Mouse (Mus musculus): Measurements from ENCODE around the gene Lrrfip2.

The Lrrfip2 gene

DNA sequence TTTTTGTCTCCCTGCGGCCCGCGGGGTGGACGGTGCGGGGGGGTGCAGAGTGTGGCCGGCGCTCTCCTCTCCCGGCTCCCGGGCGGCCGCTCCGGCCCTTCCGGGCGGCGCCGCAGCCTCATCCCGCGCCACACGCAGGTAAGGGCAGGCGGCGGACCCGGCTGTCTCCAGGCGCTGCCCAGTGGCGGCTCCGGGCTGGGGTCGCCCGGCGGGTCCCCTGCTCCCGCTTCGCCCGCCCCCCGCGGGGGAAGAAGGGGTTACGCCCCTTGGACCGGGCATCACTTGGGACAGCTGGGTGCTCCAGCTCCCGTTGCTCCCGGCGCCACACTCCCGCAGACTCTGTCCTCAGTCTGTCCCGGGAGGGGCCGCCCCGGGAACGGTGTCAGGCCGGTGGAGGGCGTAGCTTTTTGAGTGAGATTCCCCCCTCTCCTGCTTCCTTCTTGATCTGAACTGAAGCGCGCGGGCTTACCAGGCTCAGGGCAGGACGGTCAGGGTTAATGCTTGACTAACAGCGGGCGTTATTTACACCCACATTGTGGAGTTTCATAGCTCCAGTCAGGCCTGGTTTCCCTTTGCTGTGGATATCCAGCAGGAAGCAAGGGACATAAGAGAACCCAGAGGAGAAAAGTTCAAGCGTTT, 979 bp downstream of the Lrrfip2 start:
- no peak for DNase-seq (ENCODE audit: low spot score)

DNA sequence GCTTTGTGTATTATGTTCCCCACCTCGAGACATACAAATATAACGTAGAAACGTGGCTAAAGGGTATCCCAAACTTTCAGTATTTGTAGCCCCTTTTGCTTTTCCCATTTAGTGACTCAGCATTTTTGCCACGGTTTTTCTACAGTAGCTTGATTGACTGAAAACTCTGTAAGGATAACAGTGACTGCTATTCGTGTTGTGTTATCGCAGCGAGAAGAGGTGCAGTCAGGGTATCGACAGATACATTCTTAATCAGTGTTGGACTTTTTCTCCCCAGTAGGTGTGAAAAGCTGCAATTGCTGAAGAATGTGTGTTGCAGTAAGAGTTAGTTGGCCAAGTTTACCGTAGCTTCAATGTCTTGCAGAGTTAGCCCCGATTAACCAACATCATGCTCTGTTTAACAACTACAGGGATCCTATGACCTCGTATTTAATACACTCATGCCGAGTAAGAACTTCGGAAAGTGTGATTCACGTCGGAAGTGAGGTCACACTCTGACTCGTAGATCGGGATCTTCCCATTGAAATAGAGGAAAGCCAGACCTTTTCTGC, 1.6 kb downstream of the Lrrfip2 start:
- peak; percentile 62 for DNase-seq (ENCODE audit: low spot score)

DNA sequence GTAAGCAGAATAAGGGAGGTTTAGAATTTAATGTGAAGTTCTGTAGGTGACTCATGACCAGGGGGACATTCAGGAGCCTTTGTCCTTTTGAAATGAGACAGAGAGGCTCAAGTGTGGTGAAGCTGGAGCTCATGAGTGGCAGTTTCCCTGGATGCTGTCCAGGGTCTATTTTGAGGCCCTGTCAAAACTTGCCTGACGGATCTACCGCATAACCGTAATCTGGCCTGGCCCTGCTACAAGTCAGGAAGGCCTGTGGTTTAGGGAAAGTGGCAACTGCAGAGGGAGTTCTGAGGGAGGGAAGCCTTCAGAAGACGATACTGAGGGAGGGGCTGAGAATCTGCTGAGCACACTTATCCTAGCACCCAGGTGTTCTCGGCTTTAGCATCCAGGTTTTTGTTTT, 5.1 kb downstream of the Lrrfip2 start:
- peak; percentile 61 for DNase-seq (ENCODE audit: low spot score)

DNA sequence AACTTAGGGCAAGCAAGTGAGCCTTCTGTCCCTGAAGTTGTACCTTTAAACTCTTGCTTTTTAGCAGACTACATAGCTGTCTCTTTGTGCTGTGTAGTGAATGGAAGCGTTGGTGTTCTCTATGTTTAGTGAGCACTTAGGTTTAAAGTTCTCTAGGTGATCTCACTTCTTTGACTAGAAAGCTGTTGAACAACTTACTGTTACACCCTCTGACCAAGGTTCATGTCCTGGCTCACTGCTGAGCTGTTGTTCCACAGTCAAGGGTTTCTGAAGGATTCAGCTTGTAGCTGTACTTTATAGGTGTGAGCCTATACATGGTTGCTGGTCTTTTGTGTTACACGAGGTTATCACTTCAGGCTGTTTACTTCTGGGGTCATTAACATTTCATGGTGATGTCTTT, 5.9 kb downstream of the Lrrfip2 start:
- no peak for DNase-seq (ENCODE audit: low spot score)

DNA sequence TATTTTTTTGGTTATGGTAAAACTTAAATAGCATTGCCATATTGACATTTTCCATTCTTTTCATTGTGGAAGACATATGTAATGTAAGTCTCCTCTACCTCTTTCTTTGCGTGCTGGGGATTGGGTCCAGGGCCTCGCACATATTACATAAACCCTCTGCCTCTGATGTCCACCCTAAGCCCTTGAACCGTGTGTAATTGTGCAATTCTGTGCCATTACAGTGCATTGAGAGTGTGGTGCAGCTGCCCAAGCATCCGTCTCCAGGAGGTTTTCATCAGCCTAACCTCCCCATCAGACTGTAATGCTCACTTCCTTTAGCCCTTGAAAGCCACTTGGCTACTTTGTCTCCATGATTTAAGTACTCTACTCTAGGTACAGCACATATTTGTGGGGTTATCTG, 7.0 kb downstream of the Lrrfip2 start:
- no peak for DNase-seq (ENCODE audit: low spot score)

DNA sequence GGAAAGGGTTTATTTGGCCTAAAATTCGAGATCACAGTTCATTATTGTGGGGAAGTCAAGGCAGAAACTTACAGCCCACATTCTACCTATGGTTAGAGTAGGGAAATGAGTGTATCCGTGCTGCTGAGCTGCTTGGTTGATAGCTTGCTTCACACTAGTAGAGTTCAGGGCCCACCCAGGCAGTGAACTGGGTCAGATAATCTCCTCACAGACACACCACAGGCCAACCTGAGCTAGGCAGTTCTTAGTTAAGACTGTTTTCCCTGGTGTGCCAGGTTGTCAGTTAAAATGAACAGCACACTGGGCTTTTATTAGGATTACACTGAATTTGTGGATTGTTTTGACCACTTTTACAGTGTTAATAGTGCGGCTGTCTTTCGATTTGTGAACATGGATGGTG, 9.3 kb downstream of the Lrrfip2 start:
- DNase-seq (ENCODE audit: low spot score) = no peak

DNA sequence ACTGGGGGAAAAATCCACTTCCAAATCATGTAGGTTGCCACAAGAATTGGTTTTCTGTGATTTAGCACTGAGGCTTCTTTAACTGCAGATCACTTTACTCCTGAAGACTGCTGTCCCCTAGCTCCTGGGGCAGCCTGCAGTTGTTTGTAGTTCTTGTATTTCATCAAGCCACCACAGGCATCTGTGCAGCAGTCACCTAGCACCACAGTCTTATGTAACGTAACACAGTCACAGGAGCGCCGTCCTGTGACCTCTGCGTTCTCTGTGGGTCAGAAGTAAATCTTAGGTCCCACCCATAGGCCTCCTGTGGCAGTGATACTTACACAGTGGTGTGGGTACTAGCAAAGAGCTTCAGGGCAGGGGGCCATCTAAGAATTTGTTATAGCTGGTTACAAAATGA, 10.4 kb downstream of the Lrrfip2 start:
- no peak for DNase-seq (ENCODE audit: low spot score)

DNA sequence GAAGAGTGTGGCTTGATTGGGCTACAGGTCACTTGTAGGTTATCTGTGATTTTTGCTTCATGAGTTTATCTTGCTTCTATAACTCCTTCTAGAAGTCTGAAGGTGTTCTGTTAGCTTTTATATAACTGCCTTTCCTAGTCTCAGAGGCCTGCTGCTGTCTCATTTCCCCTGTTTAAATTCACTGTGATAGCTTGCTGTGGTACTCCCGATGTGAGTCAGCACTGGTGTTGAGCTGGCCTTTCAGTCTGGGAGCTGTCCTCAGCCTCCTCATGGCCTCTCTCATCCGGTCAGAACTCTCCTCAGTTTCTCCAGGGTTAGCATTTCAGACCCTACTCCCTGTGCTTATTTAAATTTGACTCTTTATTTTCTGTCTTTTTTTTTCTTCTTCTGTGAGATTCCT, 12.7 kb downstream of the Lrrfip2 start:
- no peak for DNase-seq (ENCODE audit: low spot score)

DNA sequence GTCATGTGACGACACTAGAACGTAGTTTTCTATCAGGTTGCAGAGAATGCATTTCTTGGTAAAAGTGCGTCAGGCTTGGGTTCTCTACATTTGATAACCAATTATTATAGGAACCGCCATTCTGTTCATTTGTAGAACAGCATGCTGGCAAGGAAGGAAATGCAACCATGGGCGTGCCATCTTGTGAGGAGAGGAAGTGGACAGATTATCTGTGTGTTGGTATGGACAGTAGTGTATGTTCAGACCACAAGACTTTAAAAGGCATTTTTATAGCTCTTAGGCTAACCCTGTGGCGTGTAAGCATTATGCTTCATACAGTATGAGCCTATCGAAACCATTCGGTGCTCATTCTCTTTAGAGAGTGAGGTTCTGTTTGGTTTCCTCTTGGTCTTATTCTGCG, 20.8 kb downstream of the Lrrfip2 start:
- no peak for DNase-seq (ENCODE audit: low spot score)

DNA sequence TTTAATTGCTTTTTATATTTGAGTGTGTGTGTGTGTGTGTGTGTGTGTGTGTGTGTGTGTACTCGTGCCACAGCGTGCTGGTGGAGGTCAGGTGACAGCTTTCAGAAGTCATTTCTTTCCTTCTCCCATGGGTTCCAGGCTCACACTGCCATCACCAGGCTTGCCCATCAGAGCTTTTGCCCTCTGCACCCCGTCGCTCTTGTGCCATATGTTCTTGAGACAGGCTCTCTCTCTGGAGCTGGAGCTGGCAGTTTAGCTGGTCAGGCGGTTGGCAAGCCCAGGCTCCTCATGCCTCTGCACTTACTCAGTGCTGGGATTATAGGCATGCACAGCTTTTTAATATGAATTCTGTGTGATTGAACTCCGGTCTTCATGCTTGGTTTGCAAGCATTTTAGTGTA, 25.3 kb downstream of the Lrrfip2 start:
- no peak for DNase-seq (ENCODE audit: low spot score)

DNA sequence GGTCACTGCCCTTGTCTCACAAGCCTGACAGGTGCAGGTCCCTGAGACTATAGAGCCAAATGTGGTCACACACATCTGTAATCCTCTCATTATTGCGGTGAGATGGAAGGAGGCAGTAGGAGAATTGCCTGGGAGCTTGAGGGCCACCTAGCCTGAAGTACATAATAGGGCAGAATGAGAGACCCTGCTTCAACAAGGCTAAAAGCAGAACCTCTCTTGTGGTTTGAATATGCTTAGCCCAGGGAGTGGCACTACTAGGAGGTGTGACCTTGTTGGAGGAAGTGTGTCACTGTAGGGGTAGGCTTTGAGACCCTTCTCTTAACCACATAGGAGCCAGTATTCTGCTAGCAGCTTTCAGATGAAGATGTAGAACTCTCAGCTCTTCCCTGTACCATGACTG, 26.0 kb downstream of the Lrrfip2 start:
- DNase-seq (ENCODE audit: low spot score) = no peak

DNA sequence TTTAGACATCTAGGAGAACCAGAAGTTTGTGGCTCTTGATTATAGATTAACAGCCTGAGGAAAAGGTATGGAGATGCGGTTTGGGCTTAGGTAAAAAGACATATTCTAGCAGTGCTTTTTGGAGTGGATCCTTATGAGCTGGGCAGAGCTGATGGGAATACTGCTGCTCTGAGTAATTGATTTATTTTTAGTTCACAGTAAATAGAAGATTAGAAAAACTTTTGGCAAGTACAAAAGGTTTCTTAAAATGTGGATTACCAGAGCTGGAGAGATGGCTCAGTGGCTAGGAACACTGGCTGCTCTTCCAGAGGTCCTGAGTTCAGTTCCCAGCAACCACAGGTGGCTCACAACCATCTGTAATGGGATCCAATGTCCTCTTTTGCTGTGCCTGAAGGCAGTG, 27.3 kb downstream of the Lrrfip2 start:
- DNase-seq (ENCODE audit: low spot score) = no peak

DNA sequence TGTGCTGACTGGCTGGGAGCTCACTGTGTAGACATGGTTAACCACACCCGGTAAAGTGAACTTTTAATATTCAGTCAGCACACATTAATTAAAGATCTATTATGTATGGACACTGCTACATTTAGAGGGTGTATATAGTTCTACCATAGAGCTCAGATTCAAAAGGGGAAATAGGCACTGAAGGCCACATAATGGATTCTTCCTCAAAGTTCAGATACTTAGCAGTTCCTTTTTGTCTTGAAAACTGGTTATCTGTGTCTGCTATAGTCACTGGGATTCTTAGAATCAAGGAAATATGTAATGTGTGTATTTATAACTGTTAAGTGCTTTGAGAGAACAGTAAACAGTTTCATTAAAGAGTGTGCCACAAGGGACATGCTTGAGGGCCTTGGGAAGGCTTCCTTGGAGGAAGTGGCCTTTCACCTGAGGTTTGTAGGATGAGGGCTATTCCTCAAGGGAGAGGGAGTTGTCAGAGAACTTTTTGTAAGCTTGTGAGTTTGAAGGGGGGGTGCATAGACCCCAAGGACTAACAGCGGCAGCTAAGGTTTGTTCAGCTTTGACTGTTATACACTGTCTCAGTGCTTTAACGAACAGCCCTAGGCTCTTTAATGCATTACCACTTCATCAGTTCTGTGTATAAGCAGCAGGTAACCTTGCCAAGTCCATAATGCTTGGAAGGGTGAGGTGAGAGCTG, 28.3 kb downstream of the Lrrfip2 start:
- peak; percentile 55 for DNase-seq (ENCODE audit: low spot score)

DNA sequence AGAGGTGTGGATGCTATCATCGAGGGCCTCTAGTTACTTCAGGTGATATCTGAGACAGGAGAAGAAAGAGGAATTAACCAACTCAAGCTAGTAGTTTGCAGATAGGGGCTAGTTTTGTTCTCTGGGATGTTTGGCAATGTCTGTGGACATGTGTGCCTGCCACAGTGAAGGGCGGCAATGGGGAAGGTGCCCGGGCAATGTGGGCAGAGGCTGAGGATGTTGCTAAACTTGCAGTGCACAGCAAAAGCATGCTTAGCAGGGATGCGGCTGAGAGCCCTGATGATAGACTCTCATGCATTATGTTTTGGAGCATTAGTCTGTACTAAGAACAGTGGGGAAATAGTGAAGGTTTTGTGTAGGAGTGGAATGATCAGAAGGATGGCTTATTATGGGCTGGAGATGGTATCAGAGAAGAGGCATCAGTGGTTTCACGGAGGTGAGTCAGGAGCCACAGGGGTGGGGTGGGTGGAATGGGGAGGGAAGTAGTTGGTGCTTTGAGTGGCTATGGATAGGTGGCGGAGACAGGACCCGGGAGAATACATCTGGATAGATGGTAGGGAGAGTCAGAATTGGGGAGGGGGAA, 28.9 kb downstream of the Lrrfip2 start:
- DNase-seq (ENCODE audit: low spot score) = peak; percentile 42

DNA sequence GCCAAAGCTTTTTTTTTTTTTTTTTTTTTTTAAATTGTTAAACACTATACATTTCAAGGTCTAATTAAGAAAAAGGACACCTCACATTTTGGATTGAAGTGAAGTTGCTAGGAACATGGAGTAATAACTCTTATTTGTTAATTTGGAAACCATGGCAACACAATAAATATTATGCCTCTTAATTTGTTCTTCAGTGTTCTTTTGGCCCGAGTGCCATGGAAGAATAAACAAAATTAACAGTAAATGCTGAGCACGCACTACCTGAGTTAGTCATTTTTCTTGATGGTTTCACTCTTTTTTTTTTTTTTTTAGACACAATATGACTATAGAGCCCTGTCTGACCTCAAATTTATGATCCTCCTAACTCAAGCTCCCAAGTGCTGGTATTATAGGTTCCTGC, 30.6 kb downstream of the Lrrfip2 start:
- peak; percentile 73 for DNase-seq (ENCODE audit: low spot score)

DNA sequence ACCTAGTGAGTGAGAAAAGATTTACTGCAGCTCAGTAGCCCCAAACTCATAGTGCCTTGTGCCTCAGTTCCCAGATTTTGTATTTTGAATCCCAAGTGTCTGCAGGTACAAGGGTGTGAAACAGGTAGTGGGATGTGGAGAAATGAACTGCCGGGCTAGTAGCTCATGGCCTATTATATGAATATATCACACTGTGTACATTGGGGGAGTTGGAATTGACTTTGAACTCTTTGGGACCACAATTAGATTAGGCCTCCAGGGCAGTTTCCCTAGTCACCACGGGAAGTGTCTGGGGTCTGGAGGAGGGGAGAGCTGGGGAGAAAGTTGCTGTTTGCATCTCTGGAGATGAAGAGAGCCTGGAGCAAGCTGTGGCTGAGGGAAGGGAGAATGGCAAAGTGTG, 31.0 kb downstream of the Lrrfip2 start:
- DNase-seq (ENCODE audit: low spot score) = no peak

DNA sequence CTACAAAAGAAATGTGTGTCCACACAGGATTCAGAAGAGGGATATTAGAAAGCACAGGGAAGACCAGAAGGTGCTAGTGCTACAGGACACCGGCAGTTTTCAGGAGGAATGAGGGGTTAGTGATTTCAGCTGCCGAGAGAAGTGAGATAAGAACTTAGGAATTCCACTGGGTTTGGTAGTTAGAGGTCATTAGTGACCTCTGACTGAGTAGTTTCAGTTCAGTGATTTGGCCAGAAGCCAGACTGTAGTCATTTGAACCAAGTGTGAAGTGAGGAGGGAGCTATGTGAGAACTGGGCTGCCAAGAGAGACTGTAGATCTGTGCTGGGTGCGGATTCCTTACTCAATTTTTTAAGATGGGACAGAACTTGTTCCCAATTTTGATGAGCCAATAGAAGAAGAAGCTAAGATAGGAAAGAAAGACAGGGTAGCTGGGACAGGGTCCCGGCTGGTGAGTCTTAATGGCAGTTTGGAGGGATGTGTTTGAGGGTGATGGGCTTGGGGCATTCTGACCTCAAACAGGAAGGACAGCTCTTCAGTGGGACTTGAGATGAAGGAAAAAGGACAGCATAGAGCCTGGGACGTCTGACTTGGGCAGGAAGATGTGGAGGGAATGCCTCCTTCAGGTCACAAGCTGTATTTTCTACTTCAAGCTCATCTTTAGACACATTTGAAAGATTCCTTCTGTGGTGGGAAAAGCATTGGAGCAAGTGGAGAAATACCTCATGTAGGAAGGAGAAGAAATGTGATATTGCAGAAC, 32.0 kb downstream of the Lrrfip2 start:
- DNase-seq (ENCODE audit: low spot score) = peak; percentile 87

DNA sequence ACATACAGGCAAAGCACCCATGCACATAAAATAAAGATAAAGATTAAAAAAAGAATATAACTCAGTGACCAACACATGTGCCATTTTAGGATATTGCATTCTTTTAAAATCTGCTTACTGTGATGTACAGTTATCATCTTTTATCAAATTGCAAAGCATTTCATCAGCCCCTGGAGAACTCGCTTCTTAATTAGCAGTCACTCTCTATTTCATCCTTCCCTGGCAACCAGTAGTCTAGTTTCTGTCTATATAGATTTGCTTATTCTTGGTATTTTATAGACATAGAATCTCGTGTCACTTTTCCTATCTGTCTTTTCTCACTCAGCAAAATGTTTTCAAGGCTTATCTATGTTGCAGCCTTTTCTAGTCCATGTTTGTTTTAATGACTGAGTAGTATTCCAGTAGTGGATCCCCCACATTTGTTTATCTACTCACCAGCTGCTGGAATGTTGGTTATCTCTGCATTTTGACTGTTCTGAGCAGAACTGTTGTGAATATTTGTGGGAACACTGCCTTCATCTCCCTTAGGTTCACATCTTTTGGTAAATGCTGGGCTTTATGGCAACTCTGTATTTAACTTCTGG, 35.0 kb downstream of the Lrrfip2 start:
- no peak for DNase-seq (ENCODE audit: low spot score)

DNA sequence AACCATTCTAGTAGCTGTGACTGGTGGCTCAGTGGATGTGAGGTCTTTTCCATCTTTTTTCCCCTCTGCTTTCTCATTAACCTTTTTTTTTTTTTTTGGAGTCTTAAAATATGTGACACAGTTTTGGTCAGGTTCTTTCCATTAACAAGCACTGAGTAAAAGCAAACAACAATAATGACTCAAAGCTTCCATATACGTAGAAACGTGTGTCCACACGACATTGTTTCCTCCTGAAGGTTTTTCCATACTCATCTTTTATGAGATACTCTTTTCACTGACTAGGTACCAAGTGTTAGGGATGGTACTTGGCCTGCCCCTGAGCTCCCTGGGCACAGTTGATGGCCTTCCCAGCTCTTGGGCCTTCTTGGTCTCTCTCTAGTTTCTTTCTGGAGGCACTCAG, 35.6 kb downstream of the Lrrfip2 start:
- no peak for DNase-seq (ENCODE audit: low spot score)

DNA sequence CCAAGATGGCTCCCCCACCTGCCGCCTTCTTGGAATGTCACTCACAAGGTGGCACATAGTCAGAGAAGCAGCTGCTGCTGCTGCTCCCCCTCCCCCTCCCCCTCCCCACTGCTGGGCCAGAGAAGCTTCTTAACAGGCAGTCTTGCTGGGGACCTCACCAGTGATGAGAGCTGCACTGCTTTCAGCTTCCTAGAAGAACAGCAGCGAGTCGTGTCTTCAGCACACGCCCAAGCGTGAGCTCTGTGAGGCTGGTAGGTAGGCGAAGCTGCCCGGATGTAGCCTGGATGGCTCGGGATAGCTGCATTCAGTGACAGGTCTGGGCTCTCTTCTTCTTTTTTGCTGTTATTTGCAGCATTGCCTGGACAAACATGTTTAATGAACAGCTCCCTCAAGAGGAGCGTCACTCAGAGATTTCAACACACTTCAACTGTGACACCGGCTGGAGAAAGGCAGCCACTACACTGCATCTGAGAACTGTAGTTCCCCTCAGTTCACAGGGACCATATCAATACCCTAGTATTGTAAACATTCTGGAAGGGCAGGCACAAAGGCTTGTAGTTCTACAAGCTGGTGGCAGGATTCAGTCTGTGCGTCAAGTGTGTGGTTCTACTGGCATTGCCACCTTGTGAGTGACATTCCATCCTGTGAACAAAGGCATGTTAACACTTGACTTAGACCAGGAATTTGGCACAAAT, 38.5 kb downstream of the Lrrfip2 start:
- DNase-seq (ENCODE audit: low spot score) = peak; percentile 75

DNA sequence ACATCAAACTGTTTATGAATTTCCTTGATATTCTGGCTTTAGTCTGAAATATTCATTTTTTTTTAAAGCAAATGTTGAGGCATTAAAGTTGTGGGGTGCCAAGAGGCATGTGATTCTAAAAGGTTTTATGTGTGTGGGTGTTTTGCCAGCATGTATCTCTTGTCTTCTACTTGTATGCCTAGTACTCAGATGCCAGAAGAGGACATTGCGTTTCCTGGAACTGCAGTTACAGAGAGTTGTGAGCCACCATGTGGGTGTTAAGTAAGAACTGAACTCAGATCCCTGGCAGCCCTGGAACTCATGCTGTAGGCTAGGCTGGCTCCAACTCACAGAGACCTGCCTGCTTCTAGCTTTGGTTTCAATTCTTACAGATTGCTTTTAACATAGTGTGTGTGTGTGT, 42.2 kb downstream of the Lrrfip2 start:
- DNase-seq (ENCODE audit: low spot score) = no peak

DNA sequence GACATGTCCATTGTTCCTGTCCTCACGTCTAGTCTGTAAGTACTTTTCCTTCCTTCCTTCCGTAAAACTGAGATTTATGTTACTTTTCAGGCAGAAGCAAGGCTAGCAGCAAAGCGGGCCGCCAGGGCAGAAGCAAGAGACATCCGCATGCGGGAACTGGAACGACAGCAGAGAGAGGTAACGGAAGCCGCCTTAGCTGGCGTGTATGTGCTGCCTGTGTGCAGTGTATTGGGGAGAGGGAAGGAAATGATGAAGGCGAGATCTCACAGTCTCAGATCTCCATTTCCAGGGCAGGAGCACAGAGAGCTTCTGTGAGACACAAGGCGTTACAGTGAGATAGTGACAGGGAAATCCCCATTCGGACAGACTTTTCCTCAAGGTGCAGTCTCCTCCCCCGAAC, 43.8 kb downstream of the Lrrfip2 start:
- DNase-seq (ENCODE audit: low spot score) = no peak

All from lung, postnatal 25 days (tissue).